Mouse (Mus musculus): ENCODE data around the gene Cnppd1. TPM values are rescaled to one million over a fixed set of nuclear protein-coding genes. Genes with fewer than 3 reads are reported as not detected.
A peak's percentile ranks its signal among the peaks of the same experiment; 100 is the strongest.

The Cnppd1 gene
- polyA plus RNA-seq, 1 experiment from 2014 or later, result 36.2 TPM

DNA sequence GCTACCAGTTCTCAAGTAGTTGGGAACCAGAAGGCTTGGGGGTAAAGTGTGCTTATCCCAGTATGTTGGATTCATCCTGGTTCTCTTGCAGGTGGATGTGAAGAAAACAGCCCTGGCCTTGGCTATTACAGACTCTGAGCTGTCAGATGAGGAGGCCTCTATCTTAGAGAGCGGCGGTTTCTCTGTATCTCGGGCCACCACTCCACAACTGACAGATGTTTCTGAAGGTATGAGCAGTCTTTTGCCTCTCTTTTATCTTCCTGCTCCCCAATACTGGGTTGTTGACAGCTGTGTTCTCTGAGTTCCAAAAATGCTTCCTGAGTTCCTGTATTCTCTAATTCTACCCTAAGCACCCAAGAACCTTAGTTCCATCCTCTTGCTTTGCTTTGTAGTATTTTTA lies 3.1 kb upstream of the Cnppd1 start:
- no peak overlapping the region for H3K27ac ChIP-seq (replicated peaks)
- no peak overlapping the region for H3K9ac ChIP-seq
- peaks cover 17% of the 10 kb centered on the region for H3K4me1 ChIP-seq
- ATAC-seq (ENCODE audit: extremely low read depth, insufficient number of reproducible peaks, low FRiP score, low TSS enrichment), result no peak
- peaks cover 62% of the 10 kb centered on the region for H3K36me3 ChIP-seq
- H3K4me3 ChIP-seq, result no peak overlapping the region
- no peaks in the 10 kb centered on the region for H3K9me3 ChIP-seq
- no peaks in the 10 kb centered on the region for H3K27me3 ChIP-seq (replicated peaks)
- 80% methylated on average over 3 of the region's 3 CpGs for WGBS
- H3K4me2 ChIP-seq, result no peak overlapping the region

DNA sequence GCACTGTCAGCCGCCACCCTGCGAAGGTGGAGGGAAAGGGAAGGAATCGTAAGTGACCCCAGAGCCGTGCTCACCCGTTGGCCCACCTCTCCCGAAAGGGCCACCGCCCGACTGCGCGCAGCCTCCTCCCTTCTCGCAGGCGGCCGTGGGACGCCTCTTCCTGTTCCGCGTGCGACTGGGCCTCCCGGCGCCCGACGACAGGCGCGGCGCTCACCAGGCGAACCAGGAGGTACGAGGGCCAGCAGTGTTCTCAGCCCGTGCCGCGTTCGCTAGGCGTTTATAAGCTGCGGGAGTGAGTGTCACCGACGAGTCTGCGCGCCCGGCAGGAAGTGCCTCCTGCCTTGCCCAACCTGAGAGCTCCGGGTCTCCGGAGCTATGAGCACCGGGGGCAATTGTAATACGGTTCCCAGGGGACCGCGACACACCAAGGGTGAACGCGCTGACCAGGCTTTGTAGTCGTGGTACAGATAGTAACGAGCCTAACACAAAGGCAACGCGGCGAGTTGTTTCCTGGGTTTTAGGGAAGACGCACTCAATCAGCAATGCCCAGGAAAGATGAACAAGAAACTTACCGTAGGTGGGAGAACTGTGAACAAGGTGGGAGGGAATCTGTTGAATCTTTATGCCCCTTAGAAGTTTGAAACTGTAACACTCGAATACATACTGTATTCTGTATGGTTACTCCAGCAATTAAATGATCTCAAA lies 873 bp downstream of the Cnppd1 start:
- no peaks in the 10 kb centered on the region for H3K27me3 ChIP-seq (replicated peaks)
- H3K27ac ChIP-seq (replicated peaks), result peak overlapping the region; percentile 98
- H3K9me3 ChIP-seq, result no peaks in the 10 kb centered on the region
- peaks cover 27% of the 10 kb centered on the region for H3K4me1 ChIP-seq
- H3K36me3 ChIP-seq, result peaks cover 62% of the 10 kb centered on the region
- H3K4me2 ChIP-seq, result peak overlapping the region; percentile 95
- H3K9ac ChIP-seq, result peak overlapping the region; percentile 98
- peak overlapping the region; percentile 90 for H3K4me3 ChIP-seq
- peak; percentile 32 for ATAC-seq (ENCODE audit: extremely low read depth, insufficient number of reproducible peaks, low FRiP score, low TSS enrichment)
- WGBS, result under 1% methylated on average over 53 of the region's 53 CpGs

DNA sequence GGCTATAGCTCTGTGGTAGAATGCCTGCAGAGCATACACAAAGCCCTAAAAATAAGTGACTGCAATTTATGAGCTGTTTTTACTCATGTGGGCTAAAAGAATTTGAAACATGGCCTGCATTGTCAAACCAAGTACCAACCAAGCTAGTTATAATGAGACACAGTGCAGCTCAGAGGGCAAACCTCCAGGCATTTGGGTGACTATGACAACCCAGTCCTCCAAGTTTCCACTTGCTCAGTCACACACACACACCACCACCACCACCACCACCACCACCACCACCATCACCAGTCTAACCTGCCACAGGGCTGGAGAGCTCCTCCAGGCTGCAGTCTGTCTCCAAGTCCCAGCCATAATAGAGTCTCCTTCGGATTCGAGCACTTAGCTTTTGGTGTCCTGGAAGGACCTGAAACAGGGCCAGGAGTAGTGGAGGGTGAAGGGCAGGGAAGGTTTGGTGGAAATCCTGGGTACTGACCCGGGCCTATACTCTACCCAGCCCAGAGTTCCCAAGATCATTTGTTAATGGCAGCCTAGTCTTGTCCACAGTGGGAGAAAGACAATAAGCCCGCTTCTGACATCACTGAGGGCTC lies 1.8 kb downstream of the Cnppd1 start:
- no peak for ATAC-seq (ENCODE audit: extremely low read depth, insufficient number of reproducible peaks, low FRiP score, low TSS enrichment)
- Histone ChIP-seq H3K9ac (peak overlapping the region; percentile 98), H3K4me3 (peak overlapping the region; percentile 90), H3K27me3 (replicated peaks) (no peaks in the 10 kb centered on the region), H3K4me1 (peaks cover 27% of the 10 kb centered on the region), H3K9me3 (no peaks in the 10 kb centered on the region), H3K36me3 (peaks cover 62% of the 10 kb centered on the region), H3K4me2 (peak overlapping the region; percentile 95), H3K27ac (replicated peaks) (peak overlapping the region; percentile 98)
- WGBS, result 53% methylated on average over 4 of the region's 4 CpGs

DNA sequence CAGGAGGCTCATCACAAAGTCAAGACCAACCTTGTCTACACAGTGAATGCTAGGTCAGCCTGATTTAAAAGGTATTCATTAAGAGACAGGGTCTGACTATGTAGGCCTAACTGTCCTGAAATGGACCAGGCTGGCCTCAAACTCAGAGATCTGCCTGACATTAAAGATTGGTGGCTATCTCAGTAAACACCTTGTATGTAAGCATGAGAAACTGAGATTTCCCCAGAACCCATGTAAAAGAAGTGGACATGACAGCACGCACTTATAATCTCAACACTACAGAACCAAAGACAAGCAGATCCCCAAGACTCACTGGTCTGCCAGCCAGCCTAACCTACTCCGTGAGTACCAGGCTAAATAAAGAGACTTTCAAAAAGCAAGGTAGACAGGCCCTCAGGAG lies 4.1 kb downstream of the Cnppd1 start:
- Histone ChIP-seq H3K27me3 (replicated peaks) (0 out of 2 replicates have a peak, but pooled peaks cover 3% of the 10 kb centered on the region), H3K9ac (no peak overlapping the region), H3K4me2 (0 out of 2 replicates have a peak overlapping the region, but pooled peaks have one; percentile 29), H3K27ac (replicated peaks) (no peak overlapping the region), H3K4me3 (0 out of 2 replicates have a peak overlapping the region, but pooled peaks have one; percentile 90), H3K36me3 (peaks cover 52% of the 10 kb centered on the region), H3K9me3 (no peaks in the 10 kb centered on the region), H3K4me1 (peaks cover 18% of the 10 kb centered on the region)
- WGBS, result 85% methylated on average over 2 of the region's 2 CpGs
- no peak for ATAC-seq (ENCODE audit: extremely low read depth, insufficient number of reproducible peaks, low FRiP score, low TSS enrichment)

DNA sequence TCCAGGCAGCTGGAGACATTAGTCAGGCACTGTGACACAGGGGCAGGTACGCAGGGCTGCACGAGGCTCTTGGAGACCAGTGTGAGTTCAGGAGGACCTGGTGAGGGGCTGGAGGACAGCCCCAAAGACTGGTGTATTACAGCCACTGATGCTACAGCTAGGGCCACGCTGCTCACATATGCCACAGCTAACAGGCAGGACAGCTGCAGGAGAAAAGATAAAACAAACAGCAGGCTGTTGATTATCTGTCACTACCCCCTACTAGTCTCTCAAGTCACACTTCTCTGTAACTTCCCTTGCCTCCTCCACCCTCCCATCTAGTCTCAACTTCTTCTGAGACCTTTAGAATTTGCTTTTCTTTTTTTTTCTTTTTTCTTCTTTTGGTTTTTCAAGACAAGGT lies 5.8 kb downstream of the Cnppd1 start:
- ATAC-seq (ENCODE audit: extremely low read depth, insufficient number of reproducible peaks, low FRiP score, low TSS enrichment), result no peak
- 26% methylated on average over 3 of the region's 3 CpGs for WGBS
- peaks cover 12% of the 10 kb centered on the region for H3K27me3 ChIP-seq (replicated peaks)
- H3K4me3 ChIP-seq, result no peak overlapping the region
- H3K9me3 ChIP-seq, result no peaks in the 10 kb centered on the region
- peak overlapping the region; percentile 29; the same call in 1 of the 2 replicates for H3K4me2 ChIP-seq
- H3K27ac ChIP-seq (replicated peaks), result no peak overlapping the region; the same call in 1 of the 2 replicates
- H3K9ac ChIP-seq, result no peak overlapping the region
- H3K36me3 ChIP-seq, result peaks cover 52% of the 10 kb centered on the region
- peaks cover 15% of the 10 kb centered on the region for H3K4me1 ChIP-seq

DNA sequence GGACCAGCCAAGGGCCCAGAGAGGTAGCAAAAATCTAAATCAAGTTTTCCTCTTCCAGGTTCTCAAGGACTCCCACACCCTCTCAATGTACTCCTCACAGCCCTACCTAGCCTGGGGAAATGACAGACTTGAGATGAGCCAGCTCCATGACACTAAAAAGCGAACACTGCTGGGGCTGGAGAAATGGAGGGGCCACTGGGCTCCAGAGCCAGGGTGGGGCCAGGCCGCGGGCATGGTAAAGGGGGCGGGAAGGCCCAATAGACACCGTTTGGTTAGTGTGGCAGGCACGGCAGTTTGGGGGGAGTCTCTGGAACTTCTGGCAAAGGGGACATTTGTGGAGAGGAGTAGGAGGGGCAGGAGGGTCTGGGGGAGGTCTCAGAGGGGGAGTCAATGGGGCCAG lies 6.2 kb downstream of the Cnppd1 start:
- WGBS, result 68% methylated on average over 6 of the region's 6 CpGs

DNA sequence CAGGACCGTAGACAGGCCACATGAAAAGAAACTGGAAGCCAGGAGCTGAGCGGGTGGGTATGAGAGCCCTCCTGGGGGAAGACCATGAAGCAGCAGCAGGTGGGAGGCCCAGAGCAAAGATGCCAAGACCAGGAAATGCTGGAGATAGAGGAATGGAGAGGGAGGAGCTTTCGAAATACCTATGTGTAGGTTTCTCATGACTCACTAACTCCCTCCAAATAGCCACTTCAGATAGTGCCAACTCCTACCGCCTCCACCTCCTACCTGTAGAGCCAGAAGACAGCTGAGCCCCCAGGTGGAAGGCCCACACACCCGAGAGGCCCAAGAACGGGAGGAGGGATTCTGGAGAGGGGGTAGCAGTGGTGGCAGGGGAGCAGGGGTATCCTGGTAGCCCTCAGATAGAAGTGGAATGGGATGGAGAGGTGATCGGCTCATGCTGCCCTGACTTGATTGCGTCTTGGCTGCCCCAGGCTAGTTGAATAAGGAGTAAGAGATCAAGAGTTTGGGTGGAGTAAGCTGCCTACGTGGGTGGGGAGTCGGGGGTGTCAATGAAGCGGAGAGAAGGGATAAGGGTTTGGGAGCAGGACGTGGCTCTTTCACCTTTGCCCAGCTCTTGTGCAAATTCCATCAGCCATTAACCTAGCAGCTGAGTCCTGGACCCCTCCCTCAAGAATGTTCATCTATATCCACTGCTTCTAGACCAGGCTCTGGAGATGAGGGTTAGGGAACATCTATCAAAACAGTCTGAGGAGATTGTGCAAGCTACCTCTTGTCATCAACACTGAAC lies 8.9 kb downstream of the Cnppd1 start, which contains the start of gene Slc23a3:
Gene Slc23a3 (minus strand): TSS at position 470 of the 787 bp plus-strand sequence.
- 50% methylated on average over 12 of the region's 12 CpGs for WGBS
- Histone ChIP-seq H3K4me1 (no peaks in the 10 kb centered on the region), H3K9me3 (no peaks in the 10 kb centered on the region), H3K4me2 (no peak within 1 kb of the TSS), H3K36me3 (peaks cover 38% of the 10 kb centered on the region), H3K27ac (replicated peaks) (no peak within 1 kb of the TSS), H3K27me3 (replicated peaks) (peaks cover 17% of the 10 kb centered on the region), H3K4me3 (no peak within 1 kb of the TSS), H3K9ac (no peak within 1 kb of the TSS)
- ATAC-seq (ENCODE audit: extremely low read depth, insufficient number of reproducible peaks, low FRiP score, low TSS enrichment), result no peak

More for the DNA sequence above, 6.2 kb downstream of the Cnppd1 start:
- no peaks in the 10 kb centered on the region for H3K9me3 ChIP-seq
- peaks cover 12% of the 10 kb centered on the region for H3K27me3 ChIP-seq (replicated peaks)
- H3K27ac ChIP-seq (replicated peaks), result no peak overlapping the region; the same call in 1 of the 2 replicates
- peak overlapping the region; percentile 5; the same call in 1 of the 2 replicates for H3K9ac ChIP-seq
- H3K36me3 ChIP-seq, result peaks cover 52% of the 10 kb centered on the region
- no peak overlapping the region for H3K4me3 ChIP-seq
- H3K4me1 ChIP-seq, result peaks cover 15% of the 10 kb centered on the region
- ATAC-seq (ENCODE audit: extremely low read depth, insufficient number of reproducible peaks, low FRiP score, low TSS enrichment), result no peak
- peak overlapping the region; percentile 22 for H3K4me2 ChIP-seq

DNA sequence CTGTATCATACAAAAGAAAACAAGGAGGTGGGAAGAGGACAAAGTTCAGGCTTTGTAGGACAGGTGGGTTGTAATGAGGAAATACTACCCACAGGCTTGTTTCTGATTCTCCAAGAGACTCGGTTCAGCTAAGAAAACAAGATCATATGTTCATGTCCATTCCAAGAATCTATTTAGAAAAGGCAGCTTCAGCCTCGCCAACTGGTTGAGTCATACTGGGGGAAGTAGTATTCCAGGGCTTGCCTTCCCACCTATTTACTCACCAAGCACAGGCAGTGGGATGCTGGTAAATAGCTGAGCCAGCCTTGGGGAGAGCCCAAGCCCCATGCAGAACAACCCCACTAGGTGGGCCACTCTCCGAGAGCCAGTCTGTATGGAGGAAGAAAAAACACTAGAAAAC lies 13.9 kb downstream of the Cnppd1 start:
- 64% methylated on average over 3 of the region's 3 CpGs for WGBS
- Histone ChIP-seq H3K36me3 (no peaks in the 10 kb centered on the region), H3K27ac (replicated peaks) (no peak overlapping the region), H3K4me3 (no peak overlapping the region), H3K9me3 (no peaks in the 10 kb centered on the region), H3K27me3 (replicated peaks) (peaks cover 15% of the 10 kb centered on the region), H3K4me1 (peaks cover 13% of the 10 kb centered on the region), H3K4me2 (no peak overlapping the region), H3K9ac (no peak overlapping the region)
- ATAC-seq (ENCODE audit: extremely low read depth, insufficient number of reproducible peaks, low FRiP score, low TSS enrichment), result no peak

DNA sequence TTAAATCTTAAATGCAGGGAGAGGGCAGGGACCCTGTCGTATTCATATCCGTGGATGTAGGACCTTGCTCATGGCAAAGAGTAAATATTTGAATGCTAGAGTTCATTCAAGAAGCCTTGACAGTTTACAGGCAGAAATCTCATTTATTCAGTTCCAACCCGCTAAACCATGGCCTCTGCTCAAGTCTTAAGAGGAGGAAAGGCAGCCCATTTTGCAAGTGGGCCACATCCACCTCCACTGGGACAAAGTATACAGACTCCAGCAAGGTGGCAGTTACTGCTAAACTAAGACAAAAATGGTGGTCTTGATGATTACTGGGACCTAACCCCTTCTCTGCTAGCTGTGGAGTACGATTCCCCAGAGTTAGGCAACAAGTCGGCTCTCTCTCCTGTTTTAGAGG lies 17.1 kb downstream of the Cnppd1 start:
- H3K4me2 ChIP-seq, result peak overlapping the region; percentile 70
- WGBS, result 32% methylated on average over 5 of the region's 5 CpGs
- peaks cover 4% of the 10 kb centered on the region; the same call in 1 of the 2 replicates for H3K27me3 ChIP-seq (replicated peaks)
- no peaks in the 10 kb centered on the region for H3K9me3 ChIP-seq
- H3K36me3 ChIP-seq, result no peaks in the 10 kb centered on the region
- no peak for ATAC-seq (ENCODE audit: extremely low read depth, insufficient number of reproducible peaks, low FRiP score, low TSS enrichment)
- H3K27ac ChIP-seq (replicated peaks), result peak overlapping the region; percentile 97
- H3K9ac ChIP-seq, result peak overlapping the region; percentile 84
- peaks cover 13% of the 10 kb centered on the region for H3K4me1 ChIP-seq
- H3K4me3 ChIP-seq, result peak overlapping the region; percentile 63

DNA sequence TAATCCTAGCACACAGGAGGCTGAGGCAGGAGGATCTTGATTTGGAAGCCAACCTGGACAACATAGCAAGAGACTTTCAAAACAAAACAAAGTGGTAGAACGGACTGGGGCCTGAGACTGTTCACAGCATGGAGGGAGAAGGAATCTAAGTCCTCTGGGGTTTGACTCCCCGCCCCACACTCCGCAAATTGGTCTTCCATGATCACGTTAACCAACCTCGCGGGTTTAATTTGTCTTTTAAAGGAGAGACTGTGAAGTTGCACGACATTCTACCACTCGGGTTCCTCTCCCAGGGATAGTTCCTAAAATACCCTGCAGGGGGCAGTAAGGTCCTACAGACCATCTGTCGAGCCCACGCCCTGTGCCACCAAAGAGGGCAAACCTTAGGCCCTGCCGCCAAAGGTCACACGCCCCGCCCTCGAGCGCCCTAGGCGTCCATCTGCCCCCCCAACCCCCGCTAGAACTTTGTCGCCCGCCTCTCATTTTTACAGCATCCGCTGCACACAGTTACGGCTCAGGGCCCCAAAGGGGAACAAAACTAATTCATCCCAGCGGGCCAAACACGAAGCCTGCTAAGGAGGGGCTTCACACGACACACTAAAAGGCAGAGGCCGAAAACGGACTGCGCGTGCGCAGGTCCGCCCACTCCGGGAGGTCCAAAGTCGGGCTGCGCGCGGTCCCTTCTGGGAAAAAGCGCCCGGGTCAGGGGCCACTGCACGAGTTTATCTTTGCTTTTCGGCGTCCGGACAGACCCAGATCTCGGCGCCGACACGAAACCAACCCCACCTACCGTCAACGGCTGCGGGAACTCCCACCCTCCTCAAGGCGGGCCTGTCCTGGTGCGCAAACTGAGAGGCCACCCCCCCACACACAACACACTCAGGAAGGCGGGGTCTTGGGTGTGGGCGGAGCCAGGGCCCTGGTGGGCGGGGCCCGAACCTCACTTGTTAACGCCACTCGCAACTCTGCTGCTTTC lies 17.9 kb downstream of the Cnppd1 start, which contains the start of gene Nhej1:
Gene Nhej1 (minus strand): TSS at position 855 of the 976 bp plus-strand sequence.
- Histone ChIP-seq H3K4me1 (peaks cover 13% of the 10 kb centered on the region), H3K27me3 (replicated peaks) (peaks cover 4% of the 10 kb centered on the region; the same call in 1 of the 2 replicates), H3K9ac (peak within 1 kb of the TSS; percentile 84), H3K36me3 (no peaks in the 10 kb centered on the region), H3K27ac (replicated peaks) (peak within 1 kb of the TSS; percentile 97), H3K4me2 (peak within 1 kb of the TSS; percentile 70), H3K4me3 (peak within 1 kb of the TSS; percentile 63), H3K9me3 (no peaks in the 10 kb centered on the region)
- WGBS, result 1% methylated on average over 56 of the region's 56 CpGs
- peak; percentile 94 for ATAC-seq (ENCODE audit: extremely low read depth, insufficient number of reproducible peaks, low FRiP score, low TSS enrichment)

Data from heart, embryonic 13.5 days (tissue).